Mouse (Mus musculus) olfactory bulb, adult 2 months (tissue): Measurements from ENCODE around the gene Ogfrl1. TPM values are rescaled to one million over a fixed set of nuclear protein-coding genes. Genes with fewer than 3 reads are reported as not detected.

Experiments used
- H3K27ac ChIP-seq: fragments of 200-500 bp; 2 replicates; pipeline ENCODE4 v1.5.1; 2012; ENCODE audit warnings: low read depth, low read length; ENCODE audit not compliant: insufficient read depth
- H3K4me1 ChIP-seq: fragments of 200-500 bp; 2 replicates; pipeline ENCODE4 v1.6.1; 2012; ENCODE audit warnings: low read length; ENCODE audit not compliant: control insufficient read depth, insufficient read depth
- H3K4me3 ChIP-seq: fragments of 200-500 bp; 2 replicates; pipeline ENCODE4 v1.5.1; 2012; ENCODE audit warnings: mild to moderate bottlenecking, low read depth, low read length, moderate library complexity; ENCODE audit not compliant: insufficient read depth
- CTCF ChIP-seq: fragments of 200-500 bp; IDR thresholded peaks from 2 replicates; pipeline ENCODE4 v1.5.1; 2012; ENCODE audit warnings: low read depth, mild to moderate bottlenecking, low read length, moderate library complexity; ENCODE audit not compliant: insufficient read depth
- POLR2A ChIP-seq: fragments of 200-500 bp; IDR thresholded peaks from 2 replicates; pipeline ENCODE4 v1.6.1; 2012; ENCODE audit warnings: mild to moderate bottlenecking, low read depth, low read length, moderate library complexity; ENCODE audit not compliant: insufficient read depth
- WGBS: fragments of 180-500 bp; shearing (Covaris S2); methylation state at CpG from one replicate; pipeline ENCODE4 v1.1.7; 2018; 5-methylcytosine and 5-hydroxymethylcytosine counted together
- polyA plus RNA-seq: library from polyadenylated mRNA; stranded (reverse); fragments of >200 nt; gene quantifications from 2 replicates; pipeline ENCODE4 v1.2.4, GENCODE M21; 2012; ENCODE audit warnings: low replicate concordance; ENCODE audit not compliant: missing spikeins, insufficient read depth, insufficient read length

Gene Ogfrl1
- not detected in 2 replicates for polyA plus RNA-seq

- no peak within 1 kb of the TSS for H3K27ac ChIP-seq
- no peak for TF ChIP-seq CTCF
- no peak for TF ChIP-seq POLR2A
- H3K4me1 ChIP-seq: no peaks in the 10 kb centered on the region
- no peak within 1 kb of the TSS for H3K4me3 ChIP-seq
- WGBS: 86% methylated on average over 4 of the region's 4 CpGs
Measured at GRCm38 (mm10) chr1:23397623-23398022, at the start of gene Ogfrl1. Gene Ogfrl1 (minus strand): TSS chr1:23397772.

GRCm38 (mm10) chr1:23445736-23446424 is 48.3 kb upstream of the Ogfrl1 start:
- TF ChIP-seq CTCF (no peak), POLR2A (no peak)
- 86% methylated on average over 5 of the region's 5 CpGs for WGBS
- H3K27ac ChIP-seq: no peak overlapping the region
- no peak overlapping the region for H3K4me3 ChIP-seq
- H3K4me1 ChIP-seq: no peaks in the 10 kb centered on the region

GRCm38 (mm10) chr1:23433612-23434011 is 36.0 kb upstream of the Ogfrl1 start:
- TF ChIP-seq POLR2A (no peak), CTCF (no peak)
- 84% methylated on average over 3 of the region's 3 CpGs for WGBS
- Histone ChIP-seq H3K4me1 (no peaks in the 10 kb centered on the region), H3K27ac (no peak overlapping the region), H3K4me3 (no peak overlapping the region)

- Histone ChIP-seq H3K4me1 (no peaks in the 10 kb centered on the region), H3K27ac (no peak overlapping the region), H3K4me3 (no peak overlapping the region)
- WGBS: 93% methylated on average over 2 of the region's 2 CpGs
- TF ChIP-seq CTCF (no peak), POLR2A (no peak)
Measured at GRCm38 (mm10) chr1:23426447-23426846, 28.9 kb upstream of the Ogfrl1 start.

- 96% methylated on average over 1 of the region's 1 CpGs for WGBS
Measured at GRCm38 (mm10) chr1:23418941-23419340, 21.4 kb upstream of the Ogfrl1 start.

GRCm38 (mm10) chr1:23418059-23418458 is 20.5 kb upstream of the Ogfrl1 start:
- Histone ChIP-seq H3K4me3 (no peak overlapping the region), H3K27ac (no peak overlapping the region), H3K4me1 (no peaks in the 10 kb centered on the region)
- TF ChIP-seq POLR2A (no peak), CTCF (no peak)
- WGBS: 66% methylated on average over 2 of the region's 2 CpGs

More at GRCm38 (mm10) chr1:23418941-23419340, 21.4 kb upstream of the Ogfrl1 start:
- TF ChIP-seq POLR2A: no peak
- no peak for TF ChIP-seq CTCF
- Histone ChIP-seq H3K4me3 (no peak overlapping the region), H3K4me1 (no peaks in the 10 kb centered on the region), H3K27ac (no peak overlapping the region)

GRCm38 (mm10) chr1:23417562-23417961 is 20.0 kb upstream of the Ogfrl1 start:
- no peak for TF ChIP-seq POLR2A
- TF ChIP-seq CTCF: no peak
- Histone ChIP-seq H3K27ac (no peak overlapping the region), H3K4me1 (no peaks in the 10 kb centered on the region), H3K4me3 (no peak overlapping the region)
- WGBS: 97% methylated on average over 3 of the region's 3 CpGs

- WGBS: 91% methylated on average over 5 of the region's 5 CpGs
- TF ChIP-seq POLR2A (no peak), CTCF (no peak)
- H3K4me3 ChIP-seq: no peak overlapping the region
- H3K4me1 ChIP-seq: no peaks in the 10 kb centered on the region
- H3K27ac ChIP-seq: no peak overlapping the region
Measured at GRCm38 (mm10) chr1:23411533-23411932, 14.0 kb upstream of the Ogfrl1 start.

GRCm38 (mm10) chr1:23409960-23410359 is 12.4 kb upstream of the Ogfrl1 start:
- 90% methylated on average over 2 of the region's 2 CpGs for WGBS
- Histone ChIP-seq H3K4me1 (no peaks in the 10 kb centered on the region), H3K27ac (no peak overlapping the region), H3K4me3 (no peak overlapping the region)
- no peak for TF ChIP-seq POLR2A
- no peak for TF ChIP-seq CTCF
